Mouse (Mus musculus) neural tube, embryonic 14.5 days (tissue): ENCODE data around the gene Scml4. TPM values are rescaled to one million over a fixed set of nuclear protein-coding genes. Genes with fewer than 3 reads are reported as not detected.

Source experiments
- ATAC-seq: fragments of 200-750 bp; cut with Nextera tagmentation; 2 replicates; pipeline ENCODE4 v1.8.0; 2017; ENCODE audit warnings: low read depth, mild to moderate bottlenecking, moderate TSS enrichment, moderate library complexity
- H3K27ac ChIP-seq: fragments of 300-500 bp; sonication (generic); 2 replicates; pipeline ENCODE4 v1.5.1; 2014; ENCODE audit warnings: low read depth, mild to moderate bottlenecking, control low read depth, low read length, moderate library complexity, mixed read lengths
- H3K27me3 ChIP-seq: fragments of 300-500 bp; sonication (generic); 2 replicates; pipeline ENCODE4 v1.6.1; 2014; ENCODE audit warnings: low read length; ENCODE audit not compliant: control insufficient read depth, insufficient read depth
- H3K36me3 ChIP-seq: fragments of 300-500 bp; sonication (generic); 2 replicates; pipeline ENCODE4 v1.6.1; 2014; ENCODE audit warnings: low read length, mixed read lengths; ENCODE audit not compliant: control insufficient read depth, insufficient read depth
- H3K4me1 ChIP-seq: fragments of 300-500 bp; sonication (generic); 2 replicates; pipeline ENCODE4 v1.6.1; 2014; ENCODE audit warnings: low read length; ENCODE audit not compliant: control insufficient read depth, insufficient read depth
- H3K4me2 ChIP-seq: fragments of 300-500 bp; sonication (generic); 2 replicates; pipeline ENCODE4 v1.6.1; 2014; ENCODE audit warnings: mild to moderate bottlenecking, low read depth, low read length, control low read depth
- H3K4me3 ChIP-seq: fragments of 300-500 bp; sonication (generic); 2 replicates; pipeline ENCODE4 v1.5.1; 2014; ENCODE audit warnings: low read depth, low read length, control low read depth, mixed read lengths
- H3K9ac ChIP-seq: fragments of 300-500 bp; sonication (generic); replicated peaks from 2 replicates; pipeline ENCODE4 v1.6.1; 2014; ENCODE audit warnings: low read depth, mild to moderate bottlenecking, control low read depth, low read length, mixed read lengths
- H3K9me3 ChIP-seq: fragments of 300-500 bp; sonication (generic); 2 replicates; pipeline ENCODE4 v1.6.1; 2016; ENCODE audit warnings: low read length; ENCODE audit not compliant: control insufficient read depth
- WGBS: fragments of 180-500 bp; shearing (Covaris S2); extraction: QIAGEN DNeasy Blood & Tissue Kit; methylation state at CpG from one replicate; pipeline ENCODE4 v1.1.7; 2014; 5-methylcytosine and 5-hydroxymethylcytosine counted together
- polyA plus RNA-seq: library from polyadenylated mRNA; unstranded; fragments of >200 nt; fragmentation: Nextera tagmentation; extraction: Ambion mirVana; gene quantifications from 2 replicates; pipeline ENCODE4 v1.2.1, GENCODE M21; 2014

Scml4 gene
- polyA plus RNA-seq, 1 experiment from 2014 or later = 7.4 TPM

DNA sequence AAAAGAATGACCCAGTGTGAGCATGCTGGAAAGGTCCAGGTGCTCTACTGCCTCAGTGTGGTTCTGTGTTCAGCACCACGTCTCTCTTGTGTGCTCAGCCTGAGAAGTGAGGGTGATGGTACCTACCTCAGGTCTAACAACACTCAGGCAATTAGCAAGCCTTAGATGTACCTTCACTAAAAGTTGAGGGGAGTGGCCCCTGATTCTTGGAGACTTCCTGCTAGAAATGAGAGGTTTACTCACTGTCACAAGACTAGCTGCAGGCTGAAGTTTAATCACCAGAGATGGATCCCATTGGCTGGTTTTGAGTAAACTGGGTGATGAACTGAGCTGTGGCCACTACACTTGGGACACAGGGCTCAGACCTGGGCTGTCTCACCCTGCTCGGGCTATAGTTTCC, 137.1 kb downstream of the Scml4 start:
- Histone ChIP-seq H3K27ac (no peak overlapping the region), H3K4me3 (no peak overlapping the region), H3K27me3 (no peaks in the 10 kb centered on the region), H3K9ac (no peak overlapping the region), H3K4me2 (no peak overlapping the region), H3K36me3 (no peaks in the 10 kb centered on the region), H3K9me3 (no peaks in the 10 kb centered on the region), H3K4me1 (peaks cover 13% of the 10 kb centered on the region)
- 77% methylated on average over 2 of the region's 2 CpGs for WGBS
- no peak for ATAC-seq

DNA sequence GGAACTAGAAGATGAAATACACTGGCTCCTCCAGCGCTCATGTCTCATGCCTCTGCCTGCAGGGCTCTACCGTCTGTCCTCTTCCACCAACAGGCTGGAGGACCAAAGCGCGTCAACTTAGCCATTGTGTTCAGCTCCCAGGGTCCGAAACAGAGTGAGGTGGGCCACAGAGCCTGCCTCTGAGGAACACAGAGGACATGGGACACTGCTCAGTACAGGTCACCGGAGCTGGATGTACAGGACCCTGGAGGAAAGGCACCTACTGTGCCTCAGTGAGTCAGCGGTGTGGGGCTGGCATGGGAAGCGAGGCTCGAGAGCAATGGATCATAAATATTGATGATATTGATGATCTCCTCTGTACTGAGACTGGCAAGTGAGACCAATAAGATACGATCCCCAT, 139.2 kb downstream of the Scml4 start:
- no peak for ATAC-seq
- no peaks in the 10 kb centered on the region for H3K36me3 ChIP-seq
- H3K27me3 ChIP-seq = no peaks in the 10 kb centered on the region
- H3K9me3 ChIP-seq = no peaks in the 10 kb centered on the region
- H3K4me1 ChIP-seq = peaks cover 17% of the 10 kb centered on the region
- no peak overlapping the region for H3K9ac ChIP-seq
- 94% methylated on average over 10 of the region's 10 CpGs for WGBS
- no peak overlapping the region for H3K27ac ChIP-seq
- no peak overlapping the region for H3K4me3 ChIP-seq
- no peak overlapping the region for H3K4me2 ChIP-seq

DNA sequence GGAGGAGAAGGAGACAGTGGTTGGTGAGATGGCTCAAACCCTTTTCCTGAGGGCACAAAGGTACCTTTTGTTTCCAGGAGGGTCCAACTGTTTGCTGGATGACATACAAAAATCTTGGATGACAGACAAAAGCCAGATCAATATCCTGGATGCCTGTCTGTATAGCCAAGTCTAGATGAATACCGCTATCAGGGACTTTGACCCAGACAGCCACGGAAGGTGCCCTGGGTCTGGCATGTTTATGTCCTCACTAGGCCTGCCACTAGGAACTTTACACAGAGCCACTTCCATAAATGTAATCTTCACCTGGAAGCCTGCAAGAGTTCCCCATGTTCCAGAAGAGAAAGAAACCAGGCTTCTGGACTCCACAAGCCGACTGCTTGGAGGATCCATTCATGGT, 141.3 kb downstream of the Scml4 start:
- Histone ChIP-seq H3K4me3 (no peak overlapping the region), H3K36me3 (no peaks in the 10 kb centered on the region), H3K27me3 (no peaks in the 10 kb centered on the region), H3K9ac (no peak overlapping the region), H3K4me2 (no peak overlapping the region), H3K27ac (no peak overlapping the region), H3K9me3 (no peaks in the 10 kb centered on the region), H3K4me1 (peaks cover 11% of the 10 kb centered on the region; the same call in 1 of the 2 replicates)
- WGBS = 72% methylated on average over 3 of the region's 3 CpGs
- ATAC-seq = no peak

DNA sequence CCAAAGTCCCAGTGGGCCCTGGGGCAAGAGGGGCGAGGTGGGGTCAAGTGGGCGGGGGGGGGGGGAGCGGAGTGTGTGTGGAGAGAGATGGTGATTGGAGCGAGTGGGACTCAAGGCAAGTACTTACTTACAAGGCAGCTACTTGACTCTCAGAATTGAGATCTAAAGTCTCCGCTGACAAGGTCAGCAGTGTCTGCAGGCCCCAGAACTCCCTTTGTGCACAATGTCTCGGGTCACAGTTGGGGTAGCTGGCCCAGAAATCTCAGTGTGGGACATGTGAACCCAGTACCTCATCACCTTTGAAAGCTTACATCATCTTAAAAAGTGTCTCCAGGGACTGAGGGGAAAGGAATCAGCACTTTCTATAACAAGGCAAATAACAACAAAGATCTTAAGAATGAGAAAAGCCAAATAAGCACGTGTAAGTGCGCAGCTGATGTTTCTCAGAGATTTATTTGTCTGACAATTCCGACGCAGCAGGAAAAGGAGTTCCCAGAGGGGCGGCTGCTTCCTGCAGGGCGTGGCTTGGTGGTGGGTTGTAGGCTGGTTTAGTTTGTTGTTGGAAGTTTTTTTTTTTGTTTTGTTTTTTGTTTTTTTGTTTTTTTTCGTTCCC, 142.0 kb downstream of the Scml4 start:
- peak overlapping the region; percentile 38 for H3K4me2 ChIP-seq
- H3K9ac ChIP-seq = no peak overlapping the region
- ATAC-seq = no peak
- no peak overlapping the region for H3K27ac ChIP-seq
- H3K27me3 ChIP-seq = no peaks in the 10 kb centered on the region
- H3K9me3 ChIP-seq = no peaks in the 10 kb centered on the region
- peak overlapping the region; percentile 2; the same call in 1 of the 2 replicates for H3K4me3 ChIP-seq
- H3K36me3 ChIP-seq = no peaks in the 10 kb centered on the region
- H3K4me1 ChIP-seq = peaks cover 11% of the 10 kb centered on the region; the same call in 1 of the 2 replicates
- WGBS = 7% methylated on average over 13 of the region's 13 CpGs

DNA sequence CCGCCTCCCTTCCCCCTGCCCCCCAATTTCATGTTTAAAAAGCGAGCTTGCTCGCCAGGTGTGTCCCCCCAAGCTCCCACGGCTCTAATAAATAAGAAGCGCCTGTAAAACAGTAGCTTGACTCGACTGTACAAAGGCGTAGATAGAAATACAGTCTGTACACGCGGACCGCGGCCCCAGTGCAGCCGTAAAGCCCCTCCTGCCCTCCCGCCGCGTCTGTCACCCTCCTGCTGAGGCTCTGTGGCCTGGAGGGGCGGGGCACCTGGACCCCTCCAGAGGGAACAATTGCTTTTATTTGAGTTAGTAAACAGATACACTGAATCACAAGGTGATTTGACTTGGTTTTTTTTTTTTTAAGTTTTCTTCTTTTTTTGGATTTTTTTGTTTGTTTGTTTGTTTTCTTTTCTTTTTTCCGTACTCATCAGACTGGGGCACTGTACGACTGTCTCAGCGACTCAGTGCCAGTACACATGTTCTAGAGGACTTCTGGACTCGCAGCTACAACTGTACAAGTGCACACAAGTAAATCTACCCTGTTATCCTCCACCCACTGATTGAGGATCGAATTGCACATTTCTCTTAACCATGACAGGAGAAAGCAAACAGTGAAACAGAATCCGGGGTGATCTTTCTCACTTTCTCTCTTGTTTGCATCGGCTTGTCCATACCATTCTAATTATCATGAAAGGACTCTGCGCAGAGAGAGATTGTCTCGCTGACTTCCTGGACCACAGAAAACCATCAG, 142.7 kb downstream of the Scml4 start:
- Histone ChIP-seq H3K9ac (no peak overlapping the region), H3K27ac (no peak overlapping the region)

DNA sequence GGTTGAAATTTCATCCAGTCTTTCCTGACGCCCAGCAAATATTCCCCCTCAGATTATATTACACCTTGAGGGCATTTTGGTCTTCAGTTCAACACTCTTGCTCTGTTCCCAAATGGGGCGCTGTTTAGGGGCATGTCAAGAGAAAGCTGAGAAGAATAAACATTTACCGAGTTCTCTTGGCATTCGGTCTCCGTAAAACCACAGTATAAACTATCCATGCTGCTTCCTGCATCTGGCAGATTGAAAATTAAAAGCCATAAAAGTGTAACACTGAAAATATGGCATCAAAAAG, 143.2 kb downstream of the Scml4 start:
- no peaks in the 10 kb centered on the region for H3K36me3 ChIP-seq
- H3K4me1 ChIP-seq = peaks cover 11% of the 10 kb centered on the region; the same call in 1 of the 2 replicates
- no peak overlapping the region for H3K27ac ChIP-seq
- no peak overlapping the region for H3K9ac ChIP-seq
- H3K9me3 ChIP-seq = no peaks in the 10 kb centered on the region
- no peak for ATAC-seq
- H3K27me3 ChIP-seq = no peaks in the 10 kb centered on the region
- no peak overlapping the region for H3K4me2 ChIP-seq
- H3K4me3 ChIP-seq = no peak overlapping the region
- 40% methylated on average over 5 of the region's 5 CpGs for WGBS

More for the DNA sequence above, 142.7 kb downstream of the Scml4 start:
- 6% methylated on average over 25 of the region's 25 CpGs for WGBS
- Histone ChIP-seq H3K4me2 (peak overlapping the region; percentile 38), H3K36me3 (no peaks in the 10 kb centered on the region), H3K27me3 (no peaks in the 10 kb centered on the region), H3K4me1 (peaks cover 11% of the 10 kb centered on the region; the same call in 1 of the 2 replicates), H3K9me3 (no peaks in the 10 kb centered on the region), H3K4me3 (peak overlapping the region; percentile 2; the same call in 1 of the 2 replicates)
- ATAC-seq = no peak

DNA sequence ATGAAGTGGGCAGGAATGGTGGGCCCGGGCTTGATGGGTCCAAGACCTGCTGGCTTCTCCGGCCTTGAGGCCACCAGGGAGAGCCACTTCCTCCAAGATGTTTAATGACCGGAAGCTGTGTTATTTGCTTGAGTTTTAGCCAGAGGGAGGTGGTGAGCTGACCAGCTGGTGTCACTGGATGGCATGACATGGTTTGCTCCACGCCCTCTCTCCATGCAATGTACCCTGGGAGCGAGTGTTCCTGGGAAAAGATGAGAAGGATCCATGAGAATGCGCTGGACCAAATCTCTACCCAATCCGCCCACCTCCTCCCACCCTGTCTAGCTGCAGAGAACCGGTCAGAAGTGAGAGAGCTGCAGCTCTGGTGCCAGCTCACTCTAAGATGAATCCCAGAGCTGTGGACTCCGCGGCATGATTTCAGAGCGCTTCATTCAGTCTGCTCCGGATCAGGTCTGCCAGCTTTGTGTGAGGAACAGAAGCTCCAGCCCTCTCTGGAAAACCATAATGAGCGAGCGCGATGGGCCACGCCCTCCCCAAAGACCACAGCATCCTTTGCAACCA, 144.1 kb downstream of the Scml4 start:
- Histone ChIP-seq H3K4me2 (no peak overlapping the region), H3K27me3 (no peaks in the 10 kb centered on the region), H3K4me3 (no peak overlapping the region), H3K9me3 (no peaks in the 10 kb centered on the region), H3K36me3 (no peaks in the 10 kb centered on the region), H3K9ac (no peak overlapping the region), H3K4me1 (peaks cover 11% of the 10 kb centered on the region; the same call in 1 of the 2 replicates), H3K27ac (no peak overlapping the region)
- ATAC-seq = no peak
- WGBS = 90% methylated on average over 16 of the region's 16 CpGs

DNA sequence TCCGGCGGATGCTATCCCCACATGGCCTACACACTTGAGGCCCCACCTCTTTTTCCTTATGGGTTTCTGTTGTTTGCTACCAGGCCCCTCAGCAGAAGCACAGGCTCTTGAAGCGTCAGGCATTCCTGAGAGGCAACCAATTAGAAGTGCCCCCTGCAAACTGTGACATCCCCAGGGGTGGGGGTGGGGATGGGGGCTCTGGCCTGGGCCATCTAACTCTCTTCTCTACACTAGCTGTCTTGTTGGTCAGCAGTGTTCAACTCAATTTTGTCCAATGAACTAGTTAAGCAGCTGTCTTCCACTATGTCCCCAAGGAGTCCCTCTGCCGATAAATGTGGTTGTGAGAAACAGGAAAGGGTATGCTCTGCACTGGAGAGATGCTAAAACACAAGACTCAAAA, 144.9 kb downstream of the Scml4 start:
- H3K9ac ChIP-seq = no peak overlapping the region
- peaks cover 11% of the 10 kb centered on the region; the same call in 1 of the 2 replicates for H3K4me1 ChIP-seq
- ATAC-seq = no peak
- no peaks in the 10 kb centered on the region for H3K27me3 ChIP-seq
- H3K4me3 ChIP-seq = no peak overlapping the region
- 81% methylated on average over 4 of the region's 4 CpGs for WGBS
- no peaks in the 10 kb centered on the region for H3K36me3 ChIP-seq
- no peak overlapping the region for H3K27ac ChIP-seq
- no peaks in the 10 kb centered on the region for H3K9me3 ChIP-seq
- H3K4me2 ChIP-seq = no peak overlapping the region

DNA sequence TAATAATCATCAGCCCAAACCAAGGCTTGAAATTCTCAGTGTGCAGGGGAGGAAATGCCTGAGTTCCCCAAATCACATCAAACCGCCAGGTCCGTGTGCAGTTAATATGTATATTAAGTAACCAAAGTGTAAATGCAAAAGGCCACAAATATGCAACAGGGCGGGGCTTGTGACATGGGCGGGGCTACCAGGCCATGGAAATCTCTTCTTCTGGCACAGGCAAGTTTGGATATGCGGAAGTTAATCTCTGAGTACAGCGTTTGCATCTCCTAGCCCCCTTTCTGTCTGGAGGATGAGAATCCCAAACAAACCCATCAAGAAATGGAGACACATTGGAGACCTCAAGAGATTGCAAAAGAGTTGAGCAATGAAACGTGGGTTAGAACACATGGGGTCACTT, 145.5 kb downstream of the Scml4 start:
- peaks cover 11% of the 10 kb centered on the region; the same call in 1 of the 2 replicates for H3K4me1 ChIP-seq
- no peaks in the 10 kb centered on the region for H3K27me3 ChIP-seq
- H3K4me2 ChIP-seq = no peak overlapping the region
- H3K9ac ChIP-seq = no peak overlapping the region
- no peaks in the 10 kb centered on the region for H3K36me3 ChIP-seq
- H3K9me3 ChIP-seq = no peaks in the 10 kb centered on the region
- H3K4me3 ChIP-seq = no peak overlapping the region
- no peak overlapping the region for H3K27ac ChIP-seq
- 85% methylated on average over 7 of the region's 7 CpGs for WGBS
- no peak for ATAC-seq
